Mouse (Mus musculus): Measurements from ENCODE around the gene Ppid. TPM values are rescaled to one million over a fixed set of nuclear protein-coding genes. Genes with fewer than 3 reads are reported as not detected.

The Ppid gene
- total and polyA plus RNA-seq, 3 experiments = 203 to 254 TPM; not detected in 1

- DNase-seq (ENCODE audit: low read depth, low spot score) = peak; percentile 88
- Histone ChIP-seq H3K4me1 (ENCODE audit: control insufficient read depth in 1 of 2, insufficient read depth in 2 of 2, low read length in 2 of 2) (peaks cover 12 to 14% of the 10 kb centered on the region in 2 experiments), H3K27me3 (ENCODE audit: control insufficient read depth in 1 of 2, insufficient read depth in 2 of 2, low read length in 2 of 2) (no peaks in the 10 kb centered on the region), H3K79me2 (ENCODE audit: control insufficient read depth, insufficient read depth, low read length, poor library complexity) (no peaks in the 10 kb centered on the region), H3K9ac (ENCODE audit: control insufficient read depth, low read depth, low read length, poor library complexity, severe bottlenecking) (peak overlapping the region; percentile 4; the same call in 1 of the 2 replicates), H3K9me3 (replicated peaks; ENCODE audit: insufficient read depth, low read length) (no peaks in the 10 kb centered on the region), H3K27ac (ENCODE audit: control insufficient read depth, low read depth, low read length) (peak overlapping the region; percentile 81), H3K36me3 (ENCODE audit: control insufficient read depth in 1 of 2, insufficient read depth in 2 of 2, low read length in 2 of 2) (peaks cover 0 to 9% of the 10 kb centered on the region in 2 experiments; a peak in 2 of 4 replicates), H3K4me3 (ENCODE audit: control insufficient read depth in 1 of 2, insufficient read depth in 1 of 2, low read depth in 2 of 2, low read length in 2 of 2) (no peak overlapping the region)
- TF ChIP-seq HCFC1 (IDR thresholded peaks at IDR 0.05; ENCODE audit: low read depth, low read length) (peak; percentile 30; the same call in 1 of the 2 replicates), RCOR1 (IDR thresholded peaks at IDR 0.05; ENCODE audit: low read depth, low read length) (peak; percentile 98), TBP (IDR thresholded peaks at IDR 0.05; ENCODE audit: low read depth, low read length) (no peak), POLR2AphosphoS2 (IDR thresholded peaks at IDR 0.05; ENCODE audit: low read length) (no peak), E2F4 (IDR thresholded peaks at IDR 0.05; ENCODE audit: borderline replicate concordance, low read depth, low read length) (no peak), POLR2A (IDR thresholded peaks at IDR 0.05; ENCODE audit: control insufficient read depth in 1 of 2, insufficient read depth in 1 of 2, low read depth in 1 of 2, low read length in 2 of 2, poor library complexity in 1 of 2) (no peak), NELFE (IDR thresholded peaks at IDR 0.05; ENCODE audit: low read depth, low read length) (no peak), MEF2A (IDR thresholded peaks at IDR 0.05; ENCODE audit: extremely low read depth, insufficient replicate concordance, low read depth, low read length, poor library complexity, severe bottlenecking) (0 out of 2 replicates have a peak, but pooled peaks have one; percentile 33), RAD21 (IDR thresholded peaks at IDR 0.05; ENCODE audit: low read depth, low read length) (no peak), GABPA (IDR thresholded peaks at IDR 0.05; ENCODE audit: low read depth, low read length) (no peak), ZKSCAN1 (IDR thresholded peaks at IDR 0.05; ENCODE audit: low read depth, low read length) (no peak), CHD2 (IDR thresholded peaks at IDR 0.05; ENCODE audit: low read length) (no peak), SIN3A (IDR thresholded peaks at IDR 0.05; ENCODE audit: low read length) (peak; percentile 59; the same call in 1 of the 2 replicates), CTCF (IDR thresholded peaks at IDR 0.05 in 2 of 3, conservative IDR thresholded peaks at IDR 0.05 in 1 of 3; ENCODE audit: control insufficient read depth in 1 of 3, insufficient read depth in 1 of 3, low read depth in 2 of 3, low read length in 3 of 3, poor library complexity in 1 of 3, severe bottlenecking in 1 of 3) (no peak), MYC (IDR thresholded peaks at IDR 0.05; ENCODE audit: low read depth, low read length) (peak; percentile 71), ZMIZ1 (IDR thresholded peaks at IDR 0.05; ENCODE audit: low read depth, low read length) (no peak), EP300 (IDR thresholded peaks at IDR 0.05; ENCODE audit: low read depth in 1 of 2, low read length in 2 of 2) (peak; percentile 95 to 96), GATA1 (IDR thresholded peaks at IDR 0.05; ENCODE audit: low read depth, low read length) (peak; percentile 97), TCF12 (IDR thresholded peaks at IDR 0.05; ENCODE audit: low read depth, low read length) (peak; percentile 98), POLR2AphosphoS5 (IDR thresholded peaks at IDR 0.05; ENCODE audit: borderline replicate concordance, low read depth, low read length) (no peak), MAZ (IDR thresholded peaks at IDR 0.05; ENCODE audit: low read depth, low read length) (0 out of 2 replicates have a peak, but pooled peaks have one; percentile 47), MYB (IDR thresholded peaks at IDR 0.05; ENCODE audit: low read depth, low read length) (no peak; the same call in 1 of the 2 replicates), MAX (IDR thresholded peaks at IDR 0.05; ENCODE audit: low read length) (0 out of 2 replicates have a peak, but pooled peaks have one; percentile 25), MAFK (IDR thresholded peaks at IDR 0.05; ENCODE audit: borderline replicate concordance, low read depth, low read length) (peak; percentile 58; the same call in 1 of the 2 replicates), ETS1 (IDR thresholded peaks at IDR 0.05; ENCODE audit: low read depth, low read length) (peak; percentile 89), ZNF384 (IDR thresholded peaks at IDR 0.05; ENCODE audit: low read depth, low read length) (no peak), ZC3H11A (IDR thresholded peaks at IDR 0.05; ENCODE audit: low read depth, low read length) (0 out of 2 replicates have a peak, but pooled peaks have one; percentile 14), BHLHE40 (IDR thresholded peaks at IDR 0.05; ENCODE audit: borderline replicate concordance, low read depth, low read length) (0 out of 2 replicates have a peak, but pooled peaks have one; percentile 23), MXI1 (IDR thresholded peaks at IDR 0.05; ENCODE audit: low read depth, low read length) (peak; percentile 60; the same call in 1 of the 2 replicates), TAL1 (IDR thresholded peaks at IDR 0.05; ENCODE audit: low read length) (peak; percentile 93)
Observed at GRCm38 (mm10) chr3:79574336-79574735, 16.8 kb upstream of the Ppid start.

All from MEL (cell line).